Mouse (Mus musculus) kidney, postnatal 25 days (tissue): ENCODE results near the gene Phlda3.
A peak's percentile ranks its signal among the peaks of the same experiment; 100 is the strongest.

Source experiments
- DNase-seq, 2 experiments: peaks; one replicate each; pipeline ENCODE4 v3.0.0; 2021; ENCODE audit warnings: mixed read lengths in 2 of 2

Gene Phlda3

DNA sequence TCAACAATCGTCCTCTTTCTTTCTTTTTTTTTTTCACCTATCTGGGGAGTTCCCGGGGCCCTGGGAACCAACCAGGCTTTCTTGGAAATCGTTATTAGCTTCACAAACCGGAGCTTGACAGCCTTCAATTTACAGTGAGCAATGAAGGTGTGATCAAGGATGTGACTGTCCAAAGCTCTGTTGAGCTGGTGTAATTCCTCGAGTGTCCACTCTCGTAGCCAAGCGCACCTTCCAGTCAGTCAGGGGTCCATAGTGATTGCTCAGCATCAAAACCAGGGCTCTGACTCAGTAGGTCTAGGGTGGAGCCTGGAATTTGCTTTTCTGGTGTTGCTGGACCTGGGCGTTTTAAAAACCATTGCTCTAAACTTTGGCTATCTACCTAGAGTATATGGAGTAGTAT lies 5.7 kb upstream of the Phlda3 start:
- no peak for DNase-seq

DNA sequence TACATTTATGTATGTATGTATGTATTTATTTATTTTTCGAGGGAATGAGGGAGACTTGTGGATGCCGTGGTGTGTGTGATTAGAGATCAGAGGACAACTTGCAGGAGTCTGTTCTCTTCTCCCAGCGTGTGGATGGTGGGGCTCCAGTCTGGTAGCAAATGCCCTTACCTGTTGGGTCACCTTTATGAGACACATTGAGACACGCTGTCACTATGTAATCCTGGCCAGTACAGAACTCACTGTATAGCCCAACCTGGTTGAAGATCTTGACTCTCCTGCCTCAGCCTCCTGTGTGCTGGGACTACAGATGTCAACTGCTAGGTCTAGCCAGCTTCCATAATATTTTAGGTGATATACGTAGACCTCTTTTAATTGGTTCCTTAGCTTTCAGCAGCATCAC lies 4.2 kb upstream of the Phlda3 start:
- no peak for DNase-seq

DNA sequence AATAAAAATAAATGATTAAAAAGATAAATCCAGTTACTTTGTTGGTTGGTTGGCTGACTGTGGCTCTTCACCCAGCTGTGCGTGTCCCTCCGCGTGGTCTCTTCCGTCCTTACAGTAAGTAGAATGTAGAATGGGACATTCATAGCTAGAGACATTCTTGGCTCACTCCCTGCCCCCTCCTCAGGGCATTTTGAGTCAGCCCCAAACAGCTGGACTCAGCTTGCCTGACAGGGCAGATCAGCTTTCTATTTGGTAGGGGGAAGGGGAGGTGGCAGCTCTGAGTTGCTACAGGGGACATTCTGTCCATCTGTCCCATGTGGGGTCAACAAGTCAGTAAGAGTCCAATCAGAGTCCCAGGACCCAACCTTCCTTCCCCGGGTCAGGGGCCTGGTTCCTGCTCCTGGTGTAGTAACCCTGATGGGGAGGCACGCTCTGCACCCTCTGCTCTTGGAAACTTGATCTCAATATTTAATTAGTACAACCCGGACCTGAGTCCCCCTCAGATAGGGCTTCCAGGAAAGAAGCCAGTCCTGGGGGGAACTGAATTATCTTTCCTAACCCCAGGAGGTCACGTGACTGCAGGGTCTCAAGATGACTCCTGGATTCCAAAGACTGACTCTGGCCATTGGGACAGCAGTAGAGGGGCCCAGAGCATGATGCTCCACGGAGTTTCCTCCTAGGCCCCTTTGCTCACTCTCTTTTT lies 2.3 kb upstream of the Phlda3 start:
- no peak for DNase-seq

DNA sequence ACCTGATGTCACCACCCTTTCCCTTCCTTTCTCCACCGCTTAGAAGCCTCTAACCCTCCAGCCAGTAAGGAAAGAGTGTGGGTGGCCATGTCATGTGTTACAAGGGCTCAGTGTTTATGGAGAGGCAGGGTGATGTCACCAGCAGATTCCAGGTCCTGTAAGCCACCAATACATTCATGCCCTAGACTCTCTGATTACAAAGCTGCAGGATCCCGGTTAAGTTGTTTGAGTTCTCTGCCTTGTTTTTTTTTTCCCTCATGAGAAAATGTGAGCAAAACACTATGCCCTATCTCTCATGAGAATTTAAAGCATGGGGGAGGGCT lies 1.8 kb upstream of the Phlda3 start:
- no peak for DNase-seq

DNA sequence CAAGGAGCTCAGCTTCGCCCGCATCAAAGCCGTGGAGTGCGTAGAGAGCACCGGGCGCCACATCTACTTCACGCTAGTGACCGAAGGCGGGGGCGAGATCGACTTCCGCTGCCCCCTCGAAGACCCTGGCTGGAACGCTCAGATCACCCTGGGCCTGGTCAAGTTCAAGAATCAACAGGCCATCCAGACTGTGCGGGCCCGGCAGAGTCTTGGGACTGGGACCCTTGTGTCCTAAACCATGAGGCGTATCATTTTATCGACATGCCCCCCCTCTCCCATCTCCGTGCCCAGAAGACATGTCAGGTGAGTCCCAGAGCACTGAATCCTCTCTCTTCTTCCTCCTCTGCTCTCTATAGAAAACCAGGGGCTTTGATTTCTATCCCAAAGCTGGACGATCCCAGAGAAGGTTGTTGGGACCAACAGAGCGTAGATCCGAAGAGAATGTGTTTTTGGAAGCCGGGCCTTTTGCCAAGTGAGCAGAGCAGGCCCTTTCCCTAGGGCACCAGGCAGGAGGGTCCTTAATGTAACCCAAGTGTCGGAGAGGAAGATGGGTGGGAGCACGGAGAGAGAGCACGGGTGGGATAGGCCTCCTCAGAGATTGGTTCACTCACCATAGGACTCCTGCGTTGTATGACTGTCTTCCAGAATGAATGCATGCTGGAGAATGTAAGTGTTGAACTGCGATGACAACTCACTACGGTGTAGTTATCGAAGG lies 830 bp downstream of the Phlda3 start:
- no peak for DNase-seq

DNA sequence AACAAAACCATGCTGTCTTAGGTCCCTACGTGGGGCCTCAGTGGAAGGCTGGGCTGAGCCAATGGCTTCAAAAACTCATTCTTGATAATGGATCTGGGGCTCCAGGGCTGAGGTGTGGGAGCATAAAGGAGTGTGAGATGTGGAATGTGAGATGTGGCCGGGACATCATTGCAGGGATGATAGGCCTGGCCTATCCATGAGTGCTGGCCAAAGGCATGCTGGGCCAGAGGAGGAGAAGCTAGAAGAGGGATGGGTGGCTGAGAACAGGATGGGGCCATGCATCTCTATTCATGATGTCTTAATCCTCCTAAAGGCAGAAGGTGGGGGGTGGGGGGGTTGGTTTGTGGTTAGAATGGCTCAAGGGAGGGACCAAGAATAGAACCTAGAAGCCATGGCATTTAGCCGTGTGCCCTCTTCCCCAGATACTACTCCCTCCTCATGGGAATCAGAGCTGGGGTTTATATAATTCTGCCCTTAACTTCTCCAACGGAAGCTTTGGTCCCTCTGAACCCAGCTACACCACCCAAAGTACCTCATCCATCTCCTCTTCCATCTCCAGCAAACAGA lies 1.5 kb downstream of the Phlda3 start:
- no peak for DNase-seq

DNA sequence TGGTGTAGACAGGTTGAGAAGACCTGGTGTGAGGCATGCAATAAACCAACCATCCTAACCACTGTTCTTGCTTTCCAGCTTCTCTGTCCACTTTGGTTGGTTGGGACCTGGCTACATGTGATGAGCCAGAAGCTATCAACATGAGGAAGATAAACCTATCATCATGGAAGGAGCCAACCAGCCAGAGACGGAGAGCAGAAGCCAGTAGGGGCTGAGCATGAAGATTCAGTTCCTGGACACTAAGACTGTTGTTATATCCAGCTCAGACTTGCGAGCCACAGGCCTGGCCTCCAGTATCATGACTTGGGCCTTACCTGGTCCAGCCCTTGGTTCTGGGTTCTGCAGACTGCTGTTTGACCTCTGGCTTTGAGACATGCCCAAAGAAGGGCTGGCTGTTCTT lies 2.5 kb downstream of the Phlda3 start:
- DNase-seq: no peak

DNA sequence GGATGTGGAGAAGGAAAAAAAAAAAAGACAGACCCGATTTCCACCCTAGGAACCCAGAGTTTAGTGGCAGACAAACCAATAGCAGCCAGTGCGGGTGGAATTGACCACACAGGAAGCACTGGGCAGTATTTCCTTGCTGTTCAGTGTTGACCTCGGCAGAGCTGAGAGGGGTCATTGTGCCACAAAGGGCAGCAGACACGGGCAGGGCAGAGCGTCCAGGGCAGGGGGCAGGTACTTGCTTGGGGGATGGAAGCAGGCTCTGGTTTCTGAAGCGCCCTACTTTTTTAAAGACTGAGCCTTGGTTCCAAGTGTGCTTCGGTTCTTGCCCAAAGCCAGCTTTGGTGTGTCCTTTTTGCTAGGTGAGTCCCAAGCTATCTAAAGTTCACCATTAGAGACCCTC lies 4.3 kb downstream of the Phlda3 start:
- no peak for DNase-seq

DNA sequence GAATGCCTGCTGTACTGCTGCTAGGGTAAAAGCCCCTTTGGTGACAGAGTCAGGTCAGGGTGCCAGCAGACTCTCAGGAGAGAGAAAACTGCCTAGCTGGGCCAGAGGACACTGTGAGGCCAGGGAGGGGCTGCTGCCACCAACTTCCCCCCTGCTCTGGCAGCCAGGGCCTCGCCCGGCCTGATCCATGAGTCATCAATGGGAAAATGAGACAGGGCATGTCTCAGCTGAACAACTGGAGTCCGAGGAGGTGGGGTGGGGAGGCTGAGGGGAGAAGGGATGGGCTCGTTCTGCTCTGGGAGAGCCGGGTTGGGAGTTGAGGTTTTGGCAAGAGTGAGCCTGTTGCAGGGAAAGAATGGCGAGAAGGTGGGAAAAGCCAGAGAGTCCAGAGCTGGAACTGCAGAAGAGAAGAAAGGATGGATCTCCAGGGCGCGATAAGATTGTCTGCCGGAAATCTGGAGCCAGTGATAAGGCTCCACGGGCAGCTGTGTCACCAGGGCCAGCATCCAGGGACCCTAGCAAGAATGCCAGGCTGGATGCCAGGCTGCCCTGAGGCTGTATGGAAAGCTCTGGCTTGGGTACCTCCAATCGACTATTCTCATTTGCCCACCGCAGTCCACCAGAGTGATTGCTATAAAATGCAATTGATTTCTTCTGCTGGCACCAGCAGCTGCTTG lies 5.1 kb downstream of the Phlda3 start:
- no peak for DNase-seq

DNA sequence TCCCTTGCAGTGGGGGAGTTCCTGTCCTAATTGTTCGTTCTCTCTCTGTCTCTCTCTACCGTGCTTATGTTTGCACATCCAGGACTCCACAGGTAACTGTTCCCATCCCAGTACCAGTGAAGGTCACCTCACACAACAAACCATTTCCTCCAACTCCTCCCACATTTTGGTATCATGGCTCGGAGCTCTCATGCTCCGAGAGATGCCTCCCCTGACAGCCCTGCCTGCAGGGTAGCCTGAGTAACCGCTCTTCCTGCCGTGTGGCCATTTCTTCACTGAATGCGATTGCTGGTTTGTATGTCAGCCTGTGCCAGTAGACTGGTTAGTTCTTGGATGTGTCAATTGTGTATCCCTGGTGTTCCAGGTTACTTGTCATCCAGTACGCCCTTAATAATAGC lies 5.7 kb downstream of the Phlda3 start:
- no peak for DNase-seq

DNA sequence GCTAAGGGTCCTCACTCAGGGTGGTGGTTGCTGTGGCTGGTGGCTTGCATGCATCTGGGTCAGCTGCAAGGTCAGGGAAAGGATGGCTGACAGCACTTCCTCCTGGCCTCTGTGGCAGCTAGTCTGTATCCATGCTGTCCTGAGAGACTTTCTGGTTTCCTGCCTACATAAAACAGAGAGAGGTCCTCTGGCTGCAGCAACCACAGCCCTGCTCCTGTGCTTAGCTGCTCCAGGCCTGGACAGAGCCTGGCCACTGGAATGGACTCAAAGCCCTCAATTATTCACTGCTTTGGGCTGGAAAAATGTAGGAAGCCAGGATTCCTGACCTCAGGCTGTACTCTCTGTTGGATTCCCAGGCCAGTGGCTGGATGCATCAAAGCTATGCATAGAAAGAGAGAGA lies 10.7 kb downstream of the Phlda3 start:
- no peak for DNase-seq

DNA sequence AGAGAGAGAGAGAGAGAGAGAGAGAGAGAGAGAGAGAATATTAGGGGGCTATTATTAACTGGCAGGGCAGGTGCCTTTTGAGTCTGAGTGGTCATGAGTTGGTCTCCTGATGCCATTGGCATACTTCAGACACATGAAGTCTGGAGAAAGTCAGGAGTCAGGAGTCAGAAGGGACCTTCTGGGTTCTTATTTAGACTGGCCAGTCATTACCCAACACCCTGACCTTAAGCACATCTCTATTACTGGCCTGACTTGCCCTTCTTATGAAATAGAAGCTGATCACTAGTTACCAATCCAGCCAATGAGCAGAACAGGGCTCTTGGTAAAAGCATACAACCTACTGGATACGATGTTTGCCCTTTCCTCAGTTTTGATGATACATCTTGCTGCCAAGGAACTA lies 11.1 kb downstream of the Phlda3 start:
- no peak for DNase-seq

DNA sequence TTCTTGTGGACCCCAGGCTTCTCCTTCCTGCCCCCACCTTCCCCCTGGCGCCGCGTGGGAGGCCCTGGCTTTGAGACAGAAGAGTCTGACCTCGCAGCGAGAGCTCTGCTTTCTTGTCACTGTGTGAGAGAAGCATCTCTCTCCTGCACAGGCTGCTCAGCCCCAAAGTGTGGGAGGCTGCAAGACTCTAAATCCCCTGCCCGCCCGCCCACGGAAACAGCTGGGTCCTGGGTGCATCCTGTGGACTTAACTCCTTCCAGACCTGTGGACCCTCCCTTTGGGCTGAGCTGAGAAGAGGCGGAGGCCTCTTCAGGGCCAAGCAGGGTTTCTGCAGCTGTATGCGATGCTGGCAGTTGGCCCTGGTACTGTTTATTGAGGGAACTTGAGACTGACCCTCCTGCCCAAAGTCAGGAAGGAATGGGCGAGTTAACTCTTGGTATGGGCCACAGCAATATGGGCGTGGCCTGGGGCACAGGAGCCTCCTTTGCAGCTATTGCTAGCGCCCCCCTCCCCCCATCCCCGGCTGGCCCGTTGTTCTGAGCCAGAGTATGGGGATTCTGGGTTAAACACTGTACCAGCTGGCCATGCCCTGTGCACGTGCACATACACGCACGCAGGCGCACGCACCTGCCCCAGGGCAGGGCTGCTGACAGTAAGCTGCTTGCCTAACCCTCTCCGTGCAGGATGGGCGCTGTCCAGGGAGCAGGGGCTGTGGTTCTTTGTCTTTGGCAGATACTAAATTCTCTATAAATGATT lies 13.0 kb downstream of the Phlda3 start, which contains the start of gene Tnni1:
Gene Tnni1 (plus strand): TSS at position 655 of the 756 bp plus-strand sequence.
- peak in 1 of 2 experiments; percentile 41 for DNase-seq

DNA sequence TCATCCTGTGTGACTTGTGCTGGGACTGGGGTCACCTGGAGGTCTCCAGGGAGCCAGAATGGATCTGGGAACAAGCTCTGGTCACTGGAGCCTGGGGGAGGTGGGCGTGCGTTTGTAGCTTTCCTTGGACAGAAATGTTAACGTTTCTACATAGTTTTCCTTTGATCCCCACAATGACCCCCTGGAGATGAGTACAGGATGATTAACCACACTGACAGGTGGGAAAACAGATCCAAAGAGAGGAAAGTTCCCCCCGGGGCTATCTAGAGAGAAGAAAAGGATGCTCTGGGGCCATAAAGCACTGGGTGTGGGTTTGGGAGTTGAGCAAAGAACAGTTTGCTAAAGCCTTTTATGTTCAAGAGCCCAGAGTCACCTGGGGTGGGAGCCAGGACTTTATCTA lies 14.7 kb downstream of the Phlda3 start:
- DNase-seq: no peak

DNA sequence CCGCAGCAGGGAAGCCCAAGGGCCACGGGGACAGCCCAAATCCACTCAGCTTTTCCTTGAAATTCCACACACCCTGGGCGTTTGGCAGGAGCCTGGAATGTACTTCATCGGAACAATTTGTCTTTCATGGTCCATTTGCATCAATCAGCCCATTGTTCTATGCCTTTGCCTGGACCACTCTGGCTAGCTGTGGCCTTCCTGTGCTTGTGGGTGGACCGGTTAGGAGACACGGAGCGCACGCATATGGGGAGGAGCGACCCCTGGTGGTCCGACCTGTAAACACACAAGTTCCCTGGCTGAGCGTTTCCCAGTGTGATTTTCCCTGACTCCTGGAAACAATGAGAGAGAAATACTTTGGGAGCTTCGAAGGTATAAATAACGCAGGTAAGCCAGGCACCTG lies 15.3 kb downstream of the Phlda3 start:
- DNase-seq: peak; percentile 75 to 82

DNA sequence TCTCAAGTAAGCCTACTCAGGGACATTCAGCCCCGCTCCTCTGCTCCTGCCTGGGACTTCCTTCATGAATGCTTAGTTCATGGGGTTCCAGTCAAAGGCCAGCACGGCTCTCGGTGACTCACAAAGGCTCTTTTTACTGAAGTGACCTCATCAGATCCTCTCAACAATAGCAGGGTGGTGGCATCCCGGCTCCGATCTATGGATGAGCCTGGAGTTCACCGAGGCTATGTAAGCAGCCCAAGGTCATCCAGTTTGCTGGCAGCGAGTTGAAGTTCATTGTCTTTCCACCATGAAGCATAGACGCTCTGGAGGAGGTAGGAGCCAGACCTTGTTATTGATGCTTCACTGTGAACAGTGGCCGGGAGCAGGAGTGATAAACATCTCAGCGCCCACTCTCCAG lies 16.9 kb downstream of the Phlda3 start:
- DNase-seq: no peak

DNA sequence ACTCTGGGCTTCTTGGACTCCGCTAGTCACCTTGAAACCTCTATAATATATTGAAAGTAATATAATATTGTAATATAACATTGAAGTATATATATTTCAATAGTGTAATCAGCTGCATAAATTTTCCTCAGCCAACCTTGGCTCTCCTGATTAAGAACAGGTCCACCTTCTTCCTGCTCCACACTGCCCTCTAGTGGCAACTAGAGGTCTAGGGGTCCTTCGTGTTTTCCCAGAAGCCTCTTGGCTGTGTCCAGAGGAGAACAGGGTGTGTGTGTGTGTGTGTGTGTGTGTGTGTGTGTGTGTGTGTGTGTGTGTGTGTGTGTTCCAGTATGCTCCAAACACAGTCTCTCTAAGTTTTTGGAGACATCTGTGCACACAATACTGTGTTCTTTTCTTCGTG lies 21.9 kb downstream of the Phlda3 start:
- peak; percentile 79 to 85 for DNase-seq

DNA sequence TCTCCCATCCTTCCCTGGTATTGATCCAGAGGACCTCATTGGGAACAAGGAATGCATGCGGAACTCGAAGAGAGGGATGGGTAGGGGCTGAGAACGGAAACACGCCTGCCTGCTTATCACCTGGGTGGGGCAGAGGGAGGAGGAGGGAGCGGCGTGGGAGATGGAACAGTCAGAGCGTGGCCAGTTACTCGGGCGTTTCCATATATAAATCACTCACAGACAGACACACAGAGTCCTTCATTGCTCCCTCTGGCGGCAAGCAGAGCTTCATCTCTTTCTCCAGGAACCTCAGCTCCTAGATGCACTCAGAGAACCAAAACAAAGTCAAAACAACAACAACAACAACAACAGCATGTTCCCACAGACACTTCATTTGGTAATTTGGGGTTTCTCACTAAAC lies 22.8 kb downstream of the Phlda3 start:
- peak; percentile 43 to 59 for DNase-seq

DNA sequence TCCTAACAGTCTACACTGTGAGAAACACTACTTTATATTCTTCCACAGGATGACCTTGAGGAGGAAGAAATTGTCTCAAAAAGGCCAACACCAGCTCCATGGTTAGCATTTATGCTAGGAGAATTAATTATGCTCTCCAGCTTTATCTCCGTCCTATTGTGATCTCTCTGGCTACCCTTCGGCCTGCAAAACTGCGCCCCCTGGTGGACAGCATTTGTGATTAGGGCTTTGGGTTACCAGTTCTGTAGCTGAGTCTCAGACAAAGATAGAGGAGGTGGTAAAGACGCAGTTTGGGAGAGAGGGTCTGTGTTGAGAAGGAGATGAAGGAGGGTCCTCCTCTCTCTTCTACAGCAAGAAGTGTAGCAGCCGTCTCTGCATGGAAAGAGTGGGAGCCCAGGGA lies 23.9 kb downstream of the Phlda3 start:
- DNase-seq: peak; percentile 69 to 82

DNA sequence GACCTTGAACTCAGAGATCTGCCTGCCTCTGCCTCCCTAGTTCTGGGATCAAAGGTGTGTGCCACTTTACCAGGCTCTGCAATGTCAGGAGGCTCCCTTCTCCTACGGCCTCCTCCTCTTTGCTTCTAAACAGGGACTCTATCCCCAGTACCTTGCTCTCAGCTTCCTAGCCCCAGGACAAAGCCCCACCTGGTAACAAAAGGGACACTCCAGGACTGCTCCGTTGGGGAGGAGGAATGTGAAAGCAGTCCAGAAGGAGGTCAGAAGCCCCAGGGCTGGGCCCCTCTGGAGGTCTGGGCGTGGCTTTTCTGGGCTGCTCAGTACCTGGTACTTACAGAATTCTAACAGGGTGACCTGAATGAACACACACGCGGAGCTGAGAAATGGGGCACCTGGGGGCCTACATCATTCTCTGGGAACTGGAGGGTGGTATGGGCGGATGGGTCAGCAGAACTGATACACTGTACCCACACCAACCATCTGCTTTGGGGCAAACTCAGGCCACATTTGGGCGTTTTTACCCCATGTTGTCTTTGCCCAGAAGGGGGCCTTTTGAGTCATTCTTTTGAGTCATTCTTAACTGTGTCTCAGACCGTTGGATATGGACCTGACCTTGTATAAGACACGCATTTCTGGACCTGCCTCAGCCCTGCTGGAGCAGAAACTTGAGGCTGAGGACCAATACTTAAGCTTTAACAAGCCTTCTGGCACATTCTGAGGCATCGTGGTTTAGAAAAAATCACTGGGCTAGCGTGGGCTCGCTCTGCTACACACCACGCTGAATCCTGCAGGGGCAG lies 26.4 kb downstream of the Phlda3 start:
- DNase-seq: no peak

DNA sequence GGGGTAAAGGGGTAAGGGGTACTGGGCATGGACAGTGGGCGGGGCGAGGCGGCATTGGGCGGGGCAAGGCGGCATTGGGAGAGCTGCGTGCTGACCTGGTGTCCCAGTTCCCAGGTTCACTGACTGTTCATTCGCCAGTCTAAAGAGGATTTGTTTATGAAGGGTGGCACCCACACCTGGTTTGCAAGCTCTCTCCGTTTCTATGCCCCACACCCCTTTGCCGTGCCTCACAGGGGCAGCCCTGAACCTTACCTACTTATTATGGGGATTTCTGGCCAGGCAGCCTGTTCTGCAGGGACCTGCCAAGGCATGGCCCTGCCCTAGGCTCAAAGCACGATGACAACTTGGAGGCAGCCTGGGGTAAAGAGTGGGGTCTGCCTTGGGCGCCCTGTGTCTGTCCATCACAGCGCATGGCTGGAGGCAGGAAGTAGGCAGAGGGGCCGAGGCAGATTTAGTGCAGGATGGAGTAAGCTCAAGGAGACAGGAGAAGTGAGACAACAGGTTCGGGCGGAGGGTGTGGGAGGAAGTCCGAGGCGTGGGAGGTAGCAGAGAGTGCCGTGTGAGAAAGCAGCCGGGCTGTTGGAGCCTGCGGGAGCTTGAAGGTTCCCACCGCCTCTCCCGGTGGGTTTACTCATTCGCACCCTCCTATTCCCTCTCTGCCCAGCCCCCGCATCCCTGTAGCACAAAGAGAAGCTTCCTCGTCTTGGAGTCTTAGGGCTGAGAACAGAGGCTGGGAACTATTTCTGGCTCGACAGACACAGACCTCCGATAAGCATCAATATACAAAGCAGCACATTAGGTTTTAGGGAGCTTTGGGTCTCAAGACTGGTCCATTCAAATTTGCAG lies 27.7 kb downstream of the Phlda3 start:
- DNase-seq: peak in 1 of 2 experiments; percentile 60
